Comparison of ENCODE assay signal across 8 mouse cellular contexts in genomic region chr8:115705591-115706110, GRCm38 (mm10). TPM values are rescaled to one million over a fixed set of nuclear protein-coding genes. Genes with fewer than 3 reads are reported as not detected.
DNase-seq lines count a peak whose midpoint lies in the region; ATAC-seq and TF ChIP-seq lines count a peak whose summit lies in the region.

No protein-coding gene starts in this region.

- H3K4me2 ChIP-seq in heart, embryonic 12.5 days: peak overlapping the region; percentile 84
- peak overlapping the region; percentile 94 for H3K4me2 ChIP-seq in lung, postnatal 0 days (replicated peaks; ENCODE audit: low read depth, low read length)

- H3K27me3 ChIP-seq in embryonic facial prominence, embryonic 10.5 days (replicated peaks; ENCODE audit: low read depth, poor library complexity, severe bottlenecking): peaks cover 34% of the 10 kb centered on the region
- H3K27me3 ChIP-seq in heart, embryonic 12.5 days (replicated peaks): peaks cover 5% of the 10 kb centered on the region; the same call in 1 of the 2 replicates
- H3K27me3 ChIP-seq in lung, postnatal 0 days (replicated peaks; ENCODE audit: insufficient read depth, low read length): 0 out of 2 replicates have a peak, but pooled peaks cover 3% of the 10 kb centered on the region

- under 1% methylated on average over 36 of the region's 36 CpGs for WGBS in embryonic facial prominence, embryonic 10.5 days
- under 1% methylated on average over 33 of the region's 36 CpGs for WGBS in heart, embryonic 12.5 days
- WGBS in lung, postnatal 0 days: under 1% methylated on average over 33 of the region's 36 CpGs

- no peaks in the 10 kb centered on the region for H3K36me3 ChIP-seq in embryonic facial prominence, embryonic 10.5 days (replicated peaks)
- no peaks in the 10 kb centered on the region for H3K36me3 ChIP-seq in heart, embryonic 12.5 days
- no peaks in the 10 kb centered on the region for H3K36me3 ChIP-seq in lung, postnatal 0 days (ENCODE audit: insufficient read depth, low read length)

- no peaks in the 10 kb centered on the region for H3K9me3 ChIP-seq in embryonic facial prominence, embryonic 10.5 days
- no peaks in the 10 kb centered on the region for H3K9me3 ChIP-seq in heart, embryonic 12.5 days (replicated peaks)
- H3K9me3 ChIP-seq in lung, postnatal 0 days (ENCODE audit: low read length): no peaks in the 10 kb centered on the region

- peak; percentile 24 to 33 for DNase-seq in spleen, adult 18-20 months
- DNase-seq in spleen, adult 12 weeks (ENCODE audit: low spot score): no peak
- DNase-seq in embryonic facial prominence, embryonic 10.5 days (ENCODE audit: low spot score): peak; percentile 76
- peak; percentile 45 to 69 for DNase-seq in kidney, postnatal 36 days
- peak; percentile 55 for DNase-seq in lung, postnatal 0 days (ENCODE audit: low spot score)
- peak; percentile 36 for DNase-seq in ovary, postnatal 10 days (ENCODE audit: low spot score)
- DNase-seq in thymus, postnatal 25 days: peak; percentile 30

- ATAC-seq in heart, embryonic 12.5 days (ENCODE audit: insufficient number of reproducible peaks, low FRiP score): peak; percentile 40
- ATAC-seq in lung, postnatal 0 days: no peak

- peaks cover 42% of the 10 kb centered on the region for H3K4me1 ChIP-seq in embryonic facial prominence, embryonic 10.5 days
- H3K4me1 ChIP-seq in heart, embryonic 12.5 days (replicated peaks): peaks cover 12% of the 10 kb centered on the region
- peaks cover 2% of the 10 kb centered on the region; the same call in 1 of the 2 replicates for H3K4me1 ChIP-seq in lung, postnatal 0 days (ENCODE audit: insufficient read depth, low read depth, low read length)

- peak overlapping the region; percentile 72 for H3K4me3 ChIP-seq in embryonic facial prominence, embryonic 10.5 days
- H3K4me3 ChIP-seq in heart, embryonic 12.5 days: peak overlapping the region; percentile 71
- peak overlapping the region; percentile 67 for H3K4me3 ChIP-seq in lung, postnatal 0 days (ENCODE audit: low read depth, low read length)

- peak overlapping the region; percentile 73 for H3K9ac ChIP-seq in heart, embryonic 12.5 days
- peak overlapping the region; percentile 54; the same call in 1 of the 2 replicates for H3K9ac ChIP-seq in lung, postnatal 0 days (replicated peaks; ENCODE audit: low read depth)

- no peak for TF ChIP-seq EP300 in lung, postnatal 0 days (IDR thresholded peaks at IDR 0.05)

- TF ChIP-seq CTCF in lung, postnatal 0 days (IDR thresholded peaks at IDR 0.05): peak; percentile 48

- H3K27ac ChIP-seq in embryonic facial prominence, embryonic 10.5 days (replicated peaks): peak overlapping the region; percentile 85
- no peak overlapping the region for H3K27ac ChIP-seq in heart, embryonic 12.5 days (ENCODE audit: poor library complexity, severe bottlenecking)
- H3K27ac ChIP-seq in lung, postnatal 0 days (ENCODE audit: low read length): peak overlapping the region; percentile 85

RNA-seq across cellular contexts. Expression of gene Maf, which starts 1.9 kb away (rescaled TPM):
- 2.3 and 2.7 TPM in 2 replicates for polyA plus RNA-seq in embryonic facial prominence, embryonic 10.5 days (2016; fragmentation: Nextera tagmentation; extraction: Ambion mirVana)
- 2.1 and 2.6 TPM in 2 replicates for polyA plus RNA-seq in heart, embryonic 12.5 days (2016; fragmentation: Nextera tagmentation; extraction: Ambion mirVana)
- 11.7 and 14.4 TPM in 2 replicates for polyA plus RNA-seq in lung, postnatal 0 days (2015; fragmentation: Nextera tagmentation; extraction: Ambion mirVana)
